Mouse (Mus musculus): ENCODE measurements around the gene Epha6.

Epha6 gene

DNA sequence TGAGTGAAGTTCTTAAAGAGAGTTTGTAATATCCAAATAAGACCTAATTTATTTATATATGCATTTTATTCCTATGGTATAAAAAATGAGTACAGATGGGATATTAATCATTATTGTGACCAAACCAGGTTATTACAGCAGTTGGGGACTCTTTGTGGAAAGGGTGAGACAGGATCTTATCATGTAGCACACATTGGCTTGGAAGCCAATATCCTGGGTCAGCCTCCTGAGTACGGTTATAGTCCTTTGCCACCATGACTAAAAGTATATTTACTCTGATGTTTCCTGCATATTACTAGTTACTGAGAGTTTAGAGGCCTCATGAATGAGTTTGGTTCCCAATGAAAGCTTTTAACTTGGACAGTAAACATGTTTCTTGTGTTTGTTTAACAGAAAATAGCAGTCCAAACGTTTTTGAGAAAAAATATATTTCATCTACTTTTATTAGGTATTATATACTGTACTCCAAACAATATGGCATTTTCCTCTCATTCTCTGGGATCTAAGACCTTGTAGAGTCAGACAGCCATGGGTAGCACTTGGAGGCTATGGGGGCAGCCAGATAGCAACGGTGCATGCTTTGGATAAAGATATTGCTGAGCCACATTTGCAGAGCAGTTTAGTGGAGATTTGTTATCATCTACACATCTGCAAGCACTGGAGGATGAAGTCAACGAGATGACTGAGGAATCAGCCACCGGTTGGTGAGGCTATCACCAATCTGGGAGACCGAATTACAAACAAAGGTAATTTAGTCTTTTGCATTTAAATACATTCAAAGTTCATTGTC is 340.4 kb downstream of the Epha6 start:
- DNase-seq (ENCODE audit: low spot score), result no peak

GRCm38 (mm10) chr16:60258151-60258635 is 347.1 kb downstream of the Epha6 start:
- DNase-seq (ENCODE audit: low spot score), result no peak

GRCm38 (mm10) chr16:60257623-60258022 is 347.7 kb downstream of the Epha6 start:
- no peak for DNase-seq (ENCODE audit: low spot score)

DNA sequence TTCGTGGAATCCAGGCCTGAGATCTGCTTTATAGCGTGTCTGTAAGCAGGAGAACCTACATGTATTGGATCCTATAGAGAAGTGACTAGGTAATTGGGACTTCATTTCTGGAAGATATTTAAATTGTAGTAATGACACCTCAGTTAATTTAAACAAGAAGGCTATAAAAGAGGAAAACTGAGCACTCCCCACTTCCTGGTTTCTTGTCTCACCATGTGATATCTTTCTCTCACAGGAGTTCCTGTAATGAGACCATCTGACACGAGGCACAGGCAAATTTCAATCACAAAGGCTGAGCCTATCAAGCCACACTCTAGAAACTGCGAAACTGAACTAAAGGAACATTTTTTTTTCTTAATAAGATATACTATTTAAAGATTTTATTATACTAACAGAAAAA is 348.3 kb downstream of the Epha6 start:
- no peak for DNase-seq (ENCODE audit: low spot score)

- DNase-seq (ENCODE audit: low spot score), result no peak
These were observed 365.8 kb downstream of the Epha6 start for GRCm38 (mm10) chr16:60239356-60240190.

GRCm38 (mm10) chr16:60233985-60234766 is 371.2 kb downstream of the Epha6 start:
- DNase-seq (ENCODE audit: low spot score), result no peak

- no peak for DNase-seq (ENCODE audit: low spot score)
These were observed 372.3 kb downstream of the Epha6 start for GRCm38 (mm10) chr16:60232982-60233381.

DNA sequence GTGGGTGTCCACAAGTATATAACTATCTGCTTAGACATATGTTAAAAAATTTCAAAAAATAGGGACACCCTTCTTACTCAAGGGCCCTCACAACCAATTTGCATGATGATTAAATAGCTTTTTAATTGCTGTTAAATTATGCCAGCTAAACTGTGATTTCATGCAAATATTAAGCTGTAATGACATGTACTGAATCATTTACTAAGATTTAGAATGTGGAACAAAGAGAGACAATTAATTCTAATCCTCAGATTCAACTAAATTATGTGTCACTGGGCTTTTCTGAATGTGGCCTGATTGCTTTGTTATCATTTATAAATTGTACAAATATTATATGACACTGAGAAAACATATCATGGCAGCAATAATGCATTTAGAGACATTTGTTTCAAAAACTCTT is 396.2 kb downstream of the Epha6 start:
- no peak for DNase-seq (ENCODE audit: low spot score)

- no peak for DNase-seq (ENCODE audit: low spot score)
These were observed 429.8 kb downstream of the Epha6 start for GRCm38 (mm10) chr16:60175580-60175979.

DNA sequence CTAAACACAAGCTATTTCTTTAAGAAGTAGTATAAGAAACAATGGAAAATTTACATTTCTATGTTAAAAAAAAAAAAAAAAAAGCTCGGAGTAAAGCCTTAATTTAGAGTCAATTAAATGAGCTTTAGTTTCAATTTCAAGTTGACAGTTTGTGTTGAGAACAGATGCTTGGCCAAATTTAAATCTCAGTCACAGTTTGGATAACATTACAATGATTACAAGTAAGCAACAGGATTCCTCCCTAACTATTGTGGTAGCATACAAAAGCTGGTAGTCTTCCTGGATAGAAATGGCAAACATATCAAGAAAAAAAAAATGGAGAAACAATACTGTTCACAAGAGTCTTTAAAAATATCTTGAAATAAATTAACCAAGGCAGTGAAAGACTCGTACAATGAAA is 452.9 kb downstream of the Epha6 start:
- no peak for DNase-seq (ENCODE audit: low spot score)

DNA sequence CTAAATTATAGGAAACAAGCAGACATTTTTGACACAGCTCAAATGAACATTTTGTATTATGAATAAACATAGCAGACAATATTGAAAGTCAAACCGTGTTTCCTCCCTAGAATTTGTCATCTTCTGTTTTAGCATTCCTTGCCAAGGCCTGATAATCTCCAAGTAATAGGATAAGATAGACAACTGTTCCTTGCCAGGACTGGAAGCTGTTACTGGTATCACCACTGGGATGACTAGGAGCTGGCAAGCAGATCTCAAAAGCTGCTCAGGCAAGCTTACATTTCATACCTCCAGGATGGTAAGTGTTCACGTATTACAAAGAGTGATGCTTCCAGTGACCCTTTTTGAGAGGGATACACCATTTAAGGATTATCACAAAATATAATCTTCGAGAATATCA is 461.0 kb downstream of the Epha6 start:
- DNase-seq (ENCODE audit: low spot score), result no peak

DNA sequence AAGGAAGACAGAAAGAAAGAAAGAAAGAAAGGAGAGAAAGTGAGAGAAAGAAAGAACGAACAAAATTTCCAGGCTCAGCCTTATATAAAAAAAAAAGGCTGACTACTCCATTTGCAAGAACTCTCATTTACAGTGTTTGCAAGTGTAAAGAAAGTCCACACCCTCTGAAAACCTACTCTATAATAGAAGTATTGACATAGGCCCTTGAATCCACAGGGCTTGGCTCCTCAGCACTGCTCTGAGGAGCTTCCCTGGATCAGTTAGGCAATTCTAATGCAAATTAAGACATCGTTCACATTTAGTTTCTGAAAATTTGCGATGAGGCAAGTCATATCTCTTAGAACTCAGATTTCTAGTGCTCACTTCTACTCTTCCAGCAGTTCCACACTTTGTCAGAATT is 483.9 kb downstream of the Epha6 start:
- no peak for DNase-seq (ENCODE audit: low spot score)

DNA sequence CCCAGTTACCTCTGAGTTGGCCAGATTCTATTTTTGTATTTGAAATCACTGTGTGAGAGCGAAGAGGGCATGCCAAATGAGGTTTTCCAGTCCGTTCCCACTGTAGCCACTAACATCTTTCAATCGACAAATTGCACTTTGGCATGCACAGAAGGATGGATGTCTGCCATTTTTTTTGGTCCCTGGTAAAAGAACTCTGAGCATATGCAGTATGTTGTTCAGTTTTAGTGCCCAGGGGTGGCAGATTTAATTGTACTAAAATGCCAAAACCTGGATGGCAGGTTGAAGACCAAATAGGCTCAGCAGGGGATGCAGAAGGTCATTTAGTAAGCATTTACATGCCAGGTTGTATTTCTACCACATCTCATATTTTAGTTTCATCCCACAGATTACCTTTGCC is 503.1 kb downstream of the Epha6 start:
- DNase-seq (ENCODE audit: low spot score), result no peak

DNA sequence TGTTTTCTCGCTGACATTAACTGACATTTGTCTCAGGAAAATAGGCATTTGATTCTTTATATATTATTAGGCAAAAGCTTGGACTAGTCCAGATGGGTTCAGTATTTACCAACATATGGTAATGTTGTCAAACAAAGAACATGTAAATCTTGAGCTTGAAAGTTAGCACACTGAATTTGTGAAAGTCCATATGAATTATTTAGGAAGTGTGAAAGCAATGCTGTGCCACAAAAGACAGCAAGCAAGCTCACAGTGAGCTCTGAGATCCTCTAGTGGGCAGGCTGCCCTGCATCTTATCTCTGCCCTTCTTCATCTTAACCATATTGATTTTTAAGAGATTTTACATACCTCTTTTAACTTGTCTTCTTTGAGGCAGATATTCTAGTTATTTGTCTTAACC is 510.0 kb downstream of the Epha6 start:
- DNase-seq (ENCODE audit: low spot score), result no peak

DNA sequence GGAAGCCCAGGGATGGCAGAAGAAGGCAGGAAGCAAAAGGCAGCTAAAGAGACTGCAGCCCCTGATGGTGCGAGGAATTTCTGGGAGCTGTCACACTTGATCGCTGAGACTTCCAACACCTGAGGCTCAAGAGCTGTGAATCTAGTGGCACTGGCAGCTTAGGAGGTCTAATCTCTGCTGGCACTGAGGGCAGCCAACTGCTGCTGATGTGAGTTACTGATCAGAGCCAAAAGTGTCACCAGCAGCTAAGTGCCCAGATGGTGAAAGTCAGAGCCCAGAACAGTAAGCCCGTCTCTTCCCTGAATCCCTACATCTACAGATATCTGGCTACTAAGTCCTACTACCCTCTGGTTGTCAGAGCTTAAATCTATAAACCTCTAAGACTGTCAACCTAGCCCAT is 518.4 kb downstream of the Epha6 start:
- no peak for DNase-seq (ENCODE audit: low spot score)

GRCm38 (mm10) chr16:60070457-60071112 is 534.7 kb downstream of the Epha6 start:
- no peak for DNase-seq (ENCODE audit: low spot score)

DNA sequence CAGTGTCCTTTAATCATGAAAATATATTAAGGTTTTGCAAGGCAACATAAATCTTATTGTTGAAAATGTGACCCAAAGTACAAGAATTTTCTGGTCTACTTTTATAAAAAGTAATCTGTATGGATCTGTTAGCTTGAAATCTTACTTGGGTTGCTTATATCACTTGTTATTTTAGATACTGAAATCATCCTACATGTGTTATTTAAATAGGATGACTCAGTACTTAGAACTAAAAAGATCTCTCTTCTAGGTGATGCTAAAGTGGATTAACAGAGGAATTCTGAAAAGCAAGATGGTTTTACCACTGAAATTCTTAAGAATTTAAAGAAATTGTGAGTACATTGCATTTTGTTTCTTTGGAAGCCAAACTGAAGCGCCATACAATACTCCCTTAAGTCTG is 561.5 kb downstream of the Epha6 start:
- no peak for DNase-seq (ENCODE audit: low spot score)

GRCm38 (mm10) chr16:60028381-60028780 is 577.0 kb downstream of the Epha6 start:
- DNase-seq (ENCODE audit: low spot score), result no peak

DNA sequence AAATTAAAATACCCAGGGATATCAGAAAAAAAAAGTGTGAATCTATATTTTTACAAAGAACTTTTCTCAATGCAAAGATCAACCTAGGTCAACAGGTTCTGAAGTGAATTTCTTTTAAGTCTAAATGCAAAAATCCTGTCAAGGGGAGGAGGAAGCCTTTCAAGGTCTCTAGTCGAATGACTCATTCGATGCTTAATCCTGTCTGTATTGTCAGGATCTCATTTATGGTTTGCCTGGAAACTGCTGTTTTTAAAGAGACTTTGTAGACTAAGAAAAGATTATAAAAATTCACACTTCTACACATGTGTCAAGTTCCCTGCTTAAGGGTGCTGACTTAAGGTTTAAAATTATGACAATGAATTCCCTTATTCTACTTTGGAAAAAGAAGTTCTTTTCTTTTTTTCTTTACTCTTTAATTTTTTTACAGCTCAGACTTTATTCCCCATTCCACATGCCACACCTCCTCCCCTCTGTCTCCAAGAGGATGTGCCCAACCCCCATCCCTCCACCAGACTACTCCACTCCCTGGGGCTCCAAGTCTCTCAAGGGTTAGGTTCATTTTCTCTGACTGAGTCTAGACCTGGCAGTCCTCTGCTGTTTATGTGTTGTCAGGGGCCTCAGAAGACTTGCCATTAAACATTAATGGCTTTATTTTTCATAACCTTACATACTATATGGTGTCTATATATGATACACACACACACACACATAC is 598.3 kb downstream of the Epha6 start:
- no peak for DNase-seq (ENCODE audit: low spot score)

GRCm38 (mm10) chr16:59969816-59970215 is 635.5 kb downstream of the Epha6 start:
- no peak for DNase-seq (ENCODE audit: low spot score)

DNA sequence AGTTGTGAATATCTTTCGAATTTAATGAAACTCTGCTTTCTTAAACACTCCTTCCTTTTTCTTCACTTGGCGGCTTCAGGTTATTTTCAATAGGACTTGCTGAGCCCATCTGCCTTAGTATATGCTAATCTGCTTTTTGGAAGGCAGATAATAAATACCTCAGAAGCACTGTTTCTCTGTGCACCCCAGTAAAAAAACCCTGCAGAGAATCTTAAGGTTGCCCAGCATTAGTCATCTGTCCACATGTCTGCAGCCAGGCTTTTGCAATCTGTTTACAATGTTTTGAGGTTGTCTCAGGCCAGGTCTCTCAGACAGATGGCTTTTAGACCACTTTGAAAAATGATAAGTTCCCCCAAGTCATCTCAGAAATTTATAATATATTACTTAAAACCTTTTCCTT is 649.6 kb downstream of the Epha6 start:
- DNase-seq (ENCODE audit: low spot score), result no peak
